Mouse (Mus musculus) bone marrow, adult 2 months (tissue): ENCODE data around the gene Lrpprc.

Source experiments
- CTCF ChIP-seq: fragments of 200-500 bp; IDR thresholded peaks from 2 replicates; pipeline ENCODE4 v1.5.1; 2011; ENCODE audit warnings: low read length, control low read depth; ENCODE audit not compliant: control insufficient read depth, insufficient read depth
- POLR2A ChIP-seq: fragments of 200-500 bp; IDR thresholded peaks from 2 replicates; pipeline ENCODE4 v1.6.1; 2011; ENCODE audit warnings: low read depth, mild to moderate bottlenecking, control low read depth, low read length, borderline replicate concordance; ENCODE audit not compliant: control insufficient read depth

DNA sequence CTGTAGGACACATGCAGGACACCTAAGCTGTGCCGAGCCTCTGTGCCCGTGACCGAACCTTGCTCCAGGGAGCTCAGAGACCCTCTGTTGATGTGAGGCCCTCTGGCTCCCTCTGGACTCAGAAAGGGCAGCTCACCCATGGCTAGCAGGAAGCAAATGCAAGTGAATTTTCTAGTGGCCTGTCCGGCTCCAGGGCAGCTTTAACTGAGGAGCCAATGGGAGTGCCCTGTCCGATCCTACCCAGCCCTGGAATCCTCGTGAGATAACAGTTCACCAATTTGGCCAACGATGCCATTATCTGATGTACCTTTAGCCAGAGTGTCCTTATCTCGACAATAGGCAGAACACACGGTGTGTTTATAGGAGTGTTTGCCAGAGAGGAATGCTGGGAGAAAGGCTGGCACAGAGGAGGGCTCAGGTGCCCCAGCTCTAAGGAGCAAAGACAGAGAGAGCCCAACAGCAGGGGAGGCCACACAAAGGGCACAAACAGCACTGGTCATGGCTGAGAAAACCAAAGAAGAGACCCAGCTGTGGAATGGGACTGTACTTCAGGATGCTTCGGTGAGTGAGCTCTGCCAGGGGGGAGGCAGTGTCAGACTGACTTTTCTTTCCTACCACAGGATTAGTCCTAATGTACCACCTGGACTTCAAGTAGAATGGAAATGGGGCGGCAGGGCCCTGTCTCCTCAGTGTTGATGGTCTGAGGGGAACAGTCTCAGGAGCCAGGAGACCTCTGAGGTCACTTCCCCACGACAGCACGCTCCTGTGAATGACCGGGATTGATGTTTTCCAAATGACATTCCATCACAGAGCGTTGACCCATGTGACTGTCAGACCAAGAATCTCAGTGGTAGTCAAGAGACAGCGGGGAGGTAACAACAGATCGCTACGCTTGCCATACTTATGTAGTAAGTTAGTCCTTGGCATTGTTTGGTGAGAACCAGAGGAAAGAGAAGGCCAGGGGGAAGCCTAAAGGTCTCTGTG is 107.6 kb downstream of the Lrpprc start, which contains the start of gene Abcg5:
- no peak for TF ChIP-seq POLR2A
- no peak for TF ChIP-seq CTCF
